Mouse (Mus musculus) erythroblast, embryonic 14.5 days (primary cell): ENCODE data around the gene Klf5.

Experiments used
- GATA1 ChIP-seq: IDR thresholded peaks from 2 replicates; pipeline ENCODE4 v1.6.1; 2012; ENCODE audit warnings: low read length, inconsistent platforms, mixed read lengths
- TAL1 ChIP-seq: IDR thresholded peaks from 3 replicates; pipeline ENCODE4 v1.6.1; 2012; ENCODE audit warnings: low read length, inconsistent platforms, mixed read lengths

GRCm38 (mm10) chr14:99278763-99279486 lies 19.6 kb upstream of the Klf5 start:
- no peak for TF ChIP-seq GATA1
- no peak for TF ChIP-seq TAL1
